Mouse (Mus musculus): ENCODE measurements around the gene Carhsp1. TPM values are rescaled to one million over a fixed set of nuclear protein-coding genes. Genes with fewer than 3 reads are reported as not detected.

Carhsp1 gene
- total RNA-seq, 4 experiments from 2014 or later, result 10.1 to 17.9 (median 13.4) TPM

- no peak for DNase-seq (ENCODE audit: low spot score)
These were observed 3.6 kb upstream of the Carhsp1 start for GRCm38 (mm10) chr16:8675559-8675958.

GRCm38 (mm10) chr16:8674165-8674564 lies 2.2 kb upstream of the Carhsp1 start:
- DNase-seq (ENCODE audit: low spot score), result peak; percentile 58

- DNase-seq (ENCODE audit: low spot score), result no peak
These were observed 1.4 kb upstream of the Carhsp1 start for GRCm38 (mm10) chr16:8673343-8673742.

- DNase-seq (ENCODE audit: low spot score), result no peak
These were observed 856 bp upstream of the Carhsp1 start for GRCm38 (mm10) chr16:8672811-8673210.

GRCm38 (mm10) chr16:8672350-8672687 lies 364 bp upstream of the Carhsp1 start:
- no peak for DNase-seq (ENCODE audit: low spot score)

GRCm38 (mm10) chr16:8670041-8671035 lies 1.6 kb downstream of the Carhsp1 start:
- DNase-seq (ENCODE audit: low spot score), result no peak

- DNase-seq (ENCODE audit: low spot score), result no peak
These were observed 2.5 kb downstream of the Carhsp1 start for GRCm38 (mm10) chr16:8669432-8669831.

- no peak for DNase-seq (ENCODE audit: low spot score)
These were observed 3.6 kb downstream of the Carhsp1 start for GRCm38 (mm10) chr16:8668386-8668785.

- DNase-seq (ENCODE audit: low spot score), result no peak
These were observed 4.1 kb downstream of the Carhsp1 start for GRCm38 (mm10) chr16:8667814-8668213.

- no peak for DNase-seq (ENCODE audit: low spot score)
These were observed 4.7 kb downstream of the Carhsp1 start for GRCm38 (mm10) chr16:8667261-8667660.

GRCm38 (mm10) chr16:8666452-8666851 lies 5.5 kb downstream of the Carhsp1 start:
- peak; percentile 80 for DNase-seq (ENCODE audit: low spot score)

- no peak for DNase-seq (ENCODE audit: low spot score)
These were observed 6.6 kb downstream of the Carhsp1 start for GRCm38 (mm10) chr16:8665367-8665766.

GRCm38 (mm10) chr16:8663606-8664539 lies 8.1 kb downstream of the Carhsp1 start:
- no peak for DNase-seq (ENCODE audit: low spot score)

- no peak for DNase-seq (ENCODE audit: low spot score)
These were observed 8.9 kb downstream of the Carhsp1 start for GRCm38 (mm10) chr16:8663022-8663421.

- DNase-seq (ENCODE audit: low spot score), result no peak
These were observed 13.2 kb downstream of the Carhsp1 start for GRCm38 (mm10) chr16:8658764-8659163.

GRCm38 (mm10) chr16:8658349-8658748 lies 13.6 kb downstream of the Carhsp1 start:
- DNase-seq (ENCODE audit: low spot score), result no peak

- no peak for DNase-seq (ENCODE audit: low spot score)
These were observed 15.7 kb downstream of the Carhsp1 start for GRCm38 (mm10) chr16:8656256-8656655.

- DNase-seq (ENCODE audit: low spot score), result no peak
These were observed 16.4 kb downstream of the Carhsp1 start for GRCm38 (mm10) chr16:8655599-8655998.

- no peak for DNase-seq (ENCODE audit: low spot score)
These were observed 16.8 kb downstream of the Carhsp1 start for GRCm38 (mm10) chr16:8655108-8655507.

GRCm38 (mm10) chr16:8650007-8650406 lies 21.9 kb downstream of the Carhsp1 start:
- DNase-seq (ENCODE audit: low spot score), result no peak

GRCm38 (mm10) chr16:8645546-8645945 lies 26.4 kb downstream of the Carhsp1 start:
- no peak for DNase-seq (ENCODE audit: low spot score)

GRCm38 (mm10) chr16:8643855-8644254 lies 28.1 kb downstream of the Carhsp1 start:
- DNase-seq (ENCODE audit: low spot score), result no peak

All from heart, adult 8-10 months (tissue).